ENCODE assay signal across 13 mouse cellular contexts in the genomic region with DNA sequence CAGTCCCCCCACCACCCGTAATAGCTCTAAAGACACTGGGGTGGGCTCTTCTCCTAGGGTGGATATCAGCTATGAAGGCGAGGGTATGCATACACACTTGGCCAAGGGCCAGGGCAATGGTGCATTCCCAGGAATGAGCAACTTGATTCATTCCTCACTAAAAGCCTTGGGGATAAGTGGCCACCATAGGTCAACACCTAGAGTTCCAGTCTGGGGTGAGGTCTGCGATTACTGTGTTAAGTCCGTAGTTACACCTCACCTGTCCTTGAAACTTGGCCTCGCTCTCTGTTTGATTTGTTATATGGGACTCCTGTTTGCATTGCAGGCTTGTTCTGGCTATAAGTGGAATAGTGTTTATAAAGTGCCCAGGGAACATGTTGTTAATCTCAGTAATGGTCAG.
A peak's percentile ranks its signal among the peaks of the same experiment; 100 is the strongest.
DNase-seq lines count a peak whose midpoint lies in the region; ATAC-seq lines count a peak whose summit lies in the region.
"Had no signal": no experiment of that assay in that cellular context is flagged by ENCODE, and none has a peak within 500 bp of the region (broad histone marks: within the 10 kb centered on the region; RNA-seq: fewer than 3 reads in every experiment).

No protein-coding gene starts in this region.

- no peak overlapping the region for H3K4me2 ChIP-seq in intestine, embryonic 14.5 days (ENCODE audit: low read length)
- no peak overlapping the region for H3K4me2 ChIP-seq in heart, embryonic 11.5 days
- H3K4me2 ChIP-seq: heart, embryonic 13.5 days had no signal

- H3K4me1 ChIP-seq in intestine, embryonic 14.5 days (replicated peaks; ENCODE audit: control insufficient read depth, insufficient read depth, low read length) = peaks cover 25% of the 10 kb centered on the region; the same call in 1 of the 2 replicates
- H3K4me1 ChIP-seq in heart, embryonic 11.5 days (ENCODE audit: control insufficient read depth, insufficient read depth, low read length) = peaks cover 19% of the 10 kb centered on the region
- peaks cover 40% of the 10 kb centered on the region for H3K4me1 ChIP-seq in heart, embryonic 10.5 days

- H3K27me3 ChIP-seq in intestine, embryonic 14.5 days (replicated peaks; ENCODE audit: control insufficient read depth, insufficient read depth, low read length) = no peaks in the 10 kb centered on the region
- H3K27me3 ChIP-seq in heart, embryonic 11.5 days (ENCODE audit: control insufficient read depth, insufficient read depth, low read length) = no peaks in the 10 kb centered on the region
- H3K27me3 ChIP-seq in heart, embryonic 10.5 days (ENCODE audit: insufficient read depth, poor library complexity, severe bottlenecking) = no peaks in the 10 kb centered on the region
- H3K27me3 ChIP-seq: heart, embryonic 13.5 days had no signal

- no peaks in the 10 kb centered on the region for H3K9me3 ChIP-seq in intestine, embryonic 14.5 days (ENCODE audit: control insufficient read depth, low read length)
- H3K9me3 ChIP-seq in heart, embryonic 11.5 days (replicated peaks; ENCODE audit: control insufficient read depth, low read length) = no peaks in the 10 kb centered on the region
- H3K9me3 ChIP-seq in heart, embryonic 10.5 days = no peaks in the 10 kb centered on the region
- H3K9me3 ChIP-seq: heart, embryonic 13.5 days had no signal

- no peak overlapping the region for H3K9ac ChIP-seq in intestine, embryonic 14.5 days (ENCODE audit: low read length)
- H3K9ac ChIP-seq in heart, embryonic 11.5 days (ENCODE audit: low read depth, low read length) = no peak overlapping the region
- H3K9ac ChIP-seq: forebrain, postnatal 0 days; heart, embryonic 13.5 days had no signal

- no peak overlapping the region for H3K4me3 ChIP-seq in intestine, embryonic 14.5 days (ENCODE audit: low read depth, low read length)
- no peak overlapping the region for H3K4me3 ChIP-seq in heart, embryonic 11.5 days (ENCODE audit: low read depth, low read length)
- H3K4me3 ChIP-seq in heart, embryonic 10.5 days = no peak overlapping the region
- H3K4me3 ChIP-seq: heart, embryonic 13.5 days had no signal

- ATAC-seq in intestine, embryonic 14.5 days (replicated peaks; ENCODE audit: low FRiP score, low TSS enrichment, low read depth) = 0 out of 2 replicates have a peak, but pooled peaks have one; percentile 55
- ATAC-seq in heart, embryonic 11.5 days (replicated peaks; ENCODE audit: insufficient number of reproducible peaks, low FRiP score, low TSS enrichment) = no peak
- ATAC-seq in erythroblast, adult 5-6 weeks (replicated peaks; ENCODE audit: low FRiP score, poor library complexity, severe bottlenecking) = no peak
- ATAC-seq: forebrain, postnatal 0 days had no signal

- H3K36me3 ChIP-seq in intestine, embryonic 14.5 days (ENCODE audit: control insufficient read depth, insufficient read depth, low read length) = no peaks in the 10 kb centered on the region
- no peaks in the 10 kb centered on the region for H3K36me3 ChIP-seq in heart, embryonic 11.5 days (ENCODE audit: control insufficient read depth, insufficient read depth, low read length)
- H3K36me3 ChIP-seq in heart, embryonic 10.5 days = no peaks in the 10 kb centered on the region
- H3K36me3 ChIP-seq: heart, embryonic 13.5 days had no signal

- WGBS in intestine, embryonic 14.5 days = 26% methylated on average over 5 of the region's 5 CpGs
- WGBS in heart, embryonic 11.5 days (ENCODE audit: insufficient replicate concordance) = 82% methylated on average over 5 of the region's 5 CpGs
- WGBS in heart, embryonic 10.5 days = 83% methylated on average over 5 of the region's 5 CpGs

- H3K27ac ChIP-seq in intestine, embryonic 14.5 days (ENCODE audit: low read depth) = peak overlapping the region; percentile 57; the same call in 1 of the 2 replicates
- H3K27ac ChIP-seq in heart, embryonic 11.5 days (ENCODE audit: low read depth, low read length) = no peak overlapping the region
- H3K27ac ChIP-seq in heart, embryonic 10.5 days = no peak overlapping the region
- H3K27ac ChIP-seq: heart, embryonic 13.5 days had no signal

- DNase-seq in adrenal gland, postnatal 14 days = peak; percentile 34
- DNase-seq in adrenal gland, postnatal 36 days = no peak
- DNase-seq in intestine, embryonic 14.5 days (ENCODE audit: low spot score) = no peak
- peak; percentile 53 for DNase-seq in kidney, postnatal 14 days
- DNase-seq in lung, postnatal 10 days = peak; percentile 78
- DNase-seq in heart, embryonic 10.5 days (ENCODE audit: low spot score) = no peak
- DNase-seq: adrenal gland, postnatal 25 days; forebrain, postnatal 0 days; gastrocnemius, postnatal 14 days; thymus, adult 2 months had no signal

Comparison
In these comparisons a context has a peak if more than half of its experiments do, and no peak if none do; other contexts are left out.
1. DNase-seq: peak in adrenal gland, postnatal 14 days (single experiment), kidney, postnatal 14 days (single experiment) and lung, postnatal 10 days (single experiment); none in adrenal gland, postnatal 36 days (0 of 2), intestine, embryonic 14.5 days (single experiment) and heart, embryonic 10.5 days (single experiment).